Mouse (Mus musculus) liver, embryonic 16.5 days (tissue): Measurements from ENCODE around the gene Gtf2h5. TPM values are rescaled to one million over a fixed set of nuclear protein-coding genes. Genes with fewer than 3 reads are reported as not detected.
A peak's percentile ranks its signal among the peaks of the same experiment; 100 is the strongest.

Experiments
- ATAC-seq: fragments of 200-750 bp; cut with Nextera tagmentation; 2 replicates; pipeline ENCODE4 v1.8.0; 2017; ENCODE audit warnings: low read depth, mild to moderate bottlenecking, moderate number of reproducible peaks, moderate library complexity
- H3K27ac ChIP-seq: fragments of 300-500 bp; sonication (generic); 2 replicates; pipeline ENCODE4 v1.5.1; 2014; ENCODE audit warnings: mild to moderate bottlenecking, low read length
- H3K27me3 ChIP-seq: fragments of 300-500 bp; sonication (generic); 2 replicates; pipeline ENCODE4 v1.6.1; 2014; ENCODE audit warnings: low read depth, low read length, mixed read lengths; ENCODE audit not compliant: control insufficient read depth, insufficient read depth
- H3K36me3 ChIP-seq: fragments of 300-500 bp; sonication (generic); 2 replicates; pipeline ENCODE4 v1.6.1; 2014; ENCODE audit warnings: mild to moderate bottlenecking; ENCODE audit not compliant: control insufficient read depth, insufficient read depth
- H3K4me1 ChIP-seq: fragments of 300-500 bp; sonication (generic); 2 replicates; pipeline ENCODE4 v1.6.1; 2014; ENCODE audit warnings: low read depth, low read length, mixed read lengths; ENCODE audit not compliant: control insufficient read depth
- H3K4me2 ChIP-seq: fragments of 300-500 bp; sonication (generic); 2 replicates; pipeline ENCODE4 v1.6.1; 2014; ENCODE audit warnings: low read depth, low read length, mixed read lengths
- H3K4me3 ChIP-seq: fragments of 300-500 bp; sonication (generic); 2 replicates; pipeline ENCODE4 v1.5.1; 2014; ENCODE audit warnings: low read depth, mild to moderate bottlenecking, low read length
- H3K9ac ChIP-seq: fragments of 300-500 bp; sonication (generic); 2 replicates; pipeline ENCODE4 v1.6.1; 2014; ENCODE audit warnings: low read depth, low read length
- H3K9me3 ChIP-seq: fragments of 300-500 bp; sonication (generic); replicated peaks from 2 replicates; pipeline ENCODE4 v1.6.1; 2016; ENCODE audit warnings: low read length; ENCODE audit not compliant: control insufficient read depth
- WGBS: fragments of 180-500 bp; shearing (Covaris S2); extraction: QIAGEN DNeasy Blood & Tissue Kit; methylation state at CpG from one replicate; pipeline ENCODE4 v1.1.7; 2014; ENCODE audit not compliant: insufficient replicate concordance; 5-methylcytosine and 5-hydroxymethylcytosine counted together
- polyA plus RNA-seq: library from polyadenylated mRNA; unstranded; fragments of >200 nt; fragmentation: Nextera tagmentation; extraction: Ambion mirVana; gene quantifications from 2 replicates; pipeline ENCODE4 v1.2.1, GENCODE M21; 2015

Gene Gtf2h5
- polyA plus RNA-seq, 1 experiment from 2014 or later: 64.1 TPM

- Histone ChIP-seq H3K9me3 (no peaks in the 10 kb centered on the region), H3K4me3 (no peak overlapping the region), H3K4me2 (no peak overlapping the region), H3K9ac (no peak overlapping the region), H3K27ac (no peak overlapping the region), H3K36me3 (no peaks in the 10 kb centered on the region), H3K4me1 (peaks cover 2% of the 10 kb centered on the region), H3K27me3 (peaks cover 29% of the 10 kb centered on the region)
- WGBS: 54% methylated on average over 6 of the region's 6 CpGs
- ATAC-seq: no peak
Measured at GRCm38 (mm10) chr17:6103566-6103965, 24.0 kb downstream of the Gtf2h5 start.

- H3K27ac ChIP-seq: peak within 1 kb of the TSS; percentile 71; the same call in 1 of the 2 replicates
- no peaks in the 10 kb centered on the region for H3K9me3 ChIP-seq
- peak within 1 kb of the TSS; percentile 84 for H3K4me2 ChIP-seq
- H3K27me3 ChIP-seq: peaks cover 29% of the 10 kb centered on the region
- peaks cover 2% of the 10 kb centered on the region for H3K4me1 ChIP-seq
- H3K4me3 ChIP-seq: peak within 1 kb of the TSS; percentile 72
- WGBS: under 1% methylated on average over 21 of the region's 76 CpGs
- ATAC-seq: peak; percentile 95
- H3K9ac ChIP-seq: peak within 1 kb of the TSS; percentile 74
- no peaks in the 10 kb centered on the region for H3K36me3 ChIP-seq
Measured at GRCm38 (mm10) chr17:6106361-6107014, 26.9 kb downstream of the Gtf2h5 start, which contains the start of gene Tulp4. TSS of gene Tulp4 (plus strand) at chr17:6106437.

- Histone ChIP-seq H3K4me2 (peak overlapping the region; percentile 84), H3K4me3 (peak overlapping the region; percentile 72), H3K9me3 (no peaks in the 10 kb centered on the region), H3K9ac (peak overlapping the region; percentile 74), H3K36me3 (no peaks in the 10 kb centered on the region), H3K27ac (peak overlapping the region; percentile 28; the same call in 1 of the 2 replicates), H3K27me3 (peaks cover 29% of the 10 kb centered on the region), H3K4me1 (peaks cover 2% of the 10 kb centered on the region)
- WGBS: under 1% methylated on average over 41 of the region's 50 CpGs
- ATAC-seq: no peak
Measured at GRCm38 (mm10) chr17:6107015-6107601, 27.5 kb downstream of the Gtf2h5 start.

GRCm38 (mm10) chr17:6108175-6108574 is 28.6 kb downstream of the Gtf2h5 start:
- Histone ChIP-seq H3K9ac (no peak overlapping the region), H3K4me2 (peak overlapping the region; percentile 84; the same call in 1 of the 2 replicates), H3K36me3 (no peaks in the 10 kb centered on the region), H3K27ac (no peak overlapping the region), H3K4me1 (peaks cover 2% of the 10 kb centered on the region), H3K9me3 (no peaks in the 10 kb centered on the region), H3K27me3 (peaks cover 28% of the 10 kb centered on the region), H3K4me3 (no peak overlapping the region)
- 70% methylated on average over 7 of the region's 7 CpGs for WGBS
- no peak for ATAC-seq

- Histone ChIP-seq H3K9ac (no peak overlapping the region), H3K4me2 (no peak overlapping the region), H3K36me3 (no peaks in the 10 kb centered on the region), H3K27ac (no peak overlapping the region), H3K9me3 (no peaks in the 10 kb centered on the region), H3K4me1 (peaks cover 2% of the 10 kb centered on the region), H3K4me3 (no peak overlapping the region), H3K27me3 (peaks cover 16% of the 10 kb centered on the region)
- WGBS: 59% methylated on average over 3 of the region's 3 CpGs
- ATAC-seq: no peak
Measured at GRCm38 (mm10) chr17:6110956-6111355, 31.4 kb downstream of the Gtf2h5 start.

- Histone ChIP-seq H3K27ac (no peak overlapping the region), H3K4me1 (no peaks in the 10 kb centered on the region), H3K4me2 (no peak overlapping the region), H3K9ac (no peak overlapping the region), H3K27me3 (no peaks in the 10 kb centered on the region), H3K36me3 (no peaks in the 10 kb centered on the region), H3K9me3 (no peaks in the 10 kb centered on the region), H3K4me3 (no peak overlapping the region)
- WGBS: 61% methylated on average over 6 of the region's 6 CpGs
- no peak for ATAC-seq
Measured at GRCm38 (mm10) chr17:6113653-6114052, 34.1 kb downstream of the Gtf2h5 start.

- 79% methylated on average over 8 of the region's 9 CpGs for whole genome bisulfite sequencing
- Histone ChIP-seq H3K9me3 (no peaks in the 10 kb centered on the region), H3K27ac (no peak overlapping the region), H3K36me3 (no peaks in the 10 kb centered on the region), H3K9ac (no peak overlapping the region), H3K4me2 (no peak overlapping the region), H3K27me3 (no peaks in the 10 kb centered on the region), H3K4me3 (no peak overlapping the region), H3K4me1 (no peaks in the 10 kb centered on the region)
- ATAC-seq: no peak
Measured at GRCm38 (mm10) chr17:6115085-6115484, 35.5 kb downstream of the Gtf2h5 start.

- Histone ChIP-seq H3K27ac (no peak overlapping the region), H3K4me1 (no peaks in the 10 kb centered on the region), H3K4me3 (no peak overlapping the region), H3K9ac (no peak overlapping the region), H3K36me3 (no peaks in the 10 kb centered on the region), H3K9me3 (no peaks in the 10 kb centered on the region), H3K4me2 (no peak overlapping the region), H3K27me3 (no peaks in the 10 kb centered on the region)
- no peak for ATAC-seq
- 66% methylated on average over 4 of the region's 4 CpGs for WGBS
Measured at GRCm38 (mm10) chr17:6117148-6117725, 37.7 kb downstream of the Gtf2h5 start.

GRCm38 (mm10) chr17:6117917-6118316 is 38.3 kb downstream of the Gtf2h5 start:
- Histone ChIP-seq H3K4me2 (no peak overlapping the region), H3K9me3 (no peaks in the 10 kb centered on the region), H3K36me3 (no peaks in the 10 kb centered on the region), H3K27ac (no peak overlapping the region), H3K27me3 (no peaks in the 10 kb centered on the region), H3K9ac (no peak overlapping the region), H3K4me1 (no peaks in the 10 kb centered on the region), H3K4me3 (no peak overlapping the region)
- 73% methylated on average over 3 of the region's 3 CpGs for WGBS
- no peak for ATAC-seq
